Mouse (Mus musculus) hematopoietic stem cell, adult 5-6 weeks (primary cell): ENCODE measurements at regions not wholly inside any gene's neighbourhood (a gene's known extent, or its start where the extent isn't known, plus 50 kb on each side); places are given as distances from the start of the nearest gene placed in this dataset.

ENCODE experiments used
- ATAC-seq, 2 experiments: fragments of 125-278 bp in 1 of 2; replicated peaks in 1 of 2; 2 replicates each; pipeline ENCODE4 v1.8.0; 2016 to 2017; ENCODE audit warnings: inconsistent platforms in 2 of 2, mild to moderate bottlenecking in 2 of 2, moderate number of reproducible peaks in 2 of 2, low read depth in 1 of 2, moderate TSS enrichment in 1 of 2; ENCODE audit not compliant: low FRiP score in 2 of 2, poor library complexity in 2 of 2, severe bottlenecking in 2 of 2, insufficient read depth in 1 of 2, low TSS enrichment in 1 of 2

DNA sequence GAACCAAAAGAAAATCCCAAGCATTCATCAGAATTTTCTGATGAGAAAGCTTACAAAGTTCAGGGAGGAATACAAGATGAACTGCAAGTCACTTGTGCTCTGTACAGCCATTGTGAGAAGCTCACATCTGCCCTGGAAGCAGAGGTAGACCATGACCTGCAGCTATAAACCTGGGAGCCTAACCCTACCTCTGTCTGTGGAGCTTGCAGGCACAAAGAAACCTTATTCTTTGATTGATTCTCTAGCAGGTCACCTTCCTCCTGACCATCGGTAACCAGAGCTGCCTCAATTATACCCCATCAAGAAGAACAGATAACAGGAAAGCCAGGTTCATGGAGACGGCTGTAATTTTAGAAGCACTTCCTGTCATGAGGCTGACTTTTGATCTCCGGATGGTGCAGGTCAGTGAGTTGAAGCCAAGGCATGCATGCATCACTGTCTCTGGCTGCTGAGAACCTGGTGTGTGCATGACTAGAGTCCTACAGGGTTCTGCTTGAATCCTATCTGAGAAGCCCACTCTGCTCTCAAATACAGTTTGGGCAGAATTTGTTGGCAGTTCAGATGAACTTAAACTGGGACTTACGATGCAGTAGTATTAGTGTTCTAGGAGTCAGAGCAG is 369.8 kb downstream of the Sox11 start:
- no peak for ATAC-seq

DNA sequence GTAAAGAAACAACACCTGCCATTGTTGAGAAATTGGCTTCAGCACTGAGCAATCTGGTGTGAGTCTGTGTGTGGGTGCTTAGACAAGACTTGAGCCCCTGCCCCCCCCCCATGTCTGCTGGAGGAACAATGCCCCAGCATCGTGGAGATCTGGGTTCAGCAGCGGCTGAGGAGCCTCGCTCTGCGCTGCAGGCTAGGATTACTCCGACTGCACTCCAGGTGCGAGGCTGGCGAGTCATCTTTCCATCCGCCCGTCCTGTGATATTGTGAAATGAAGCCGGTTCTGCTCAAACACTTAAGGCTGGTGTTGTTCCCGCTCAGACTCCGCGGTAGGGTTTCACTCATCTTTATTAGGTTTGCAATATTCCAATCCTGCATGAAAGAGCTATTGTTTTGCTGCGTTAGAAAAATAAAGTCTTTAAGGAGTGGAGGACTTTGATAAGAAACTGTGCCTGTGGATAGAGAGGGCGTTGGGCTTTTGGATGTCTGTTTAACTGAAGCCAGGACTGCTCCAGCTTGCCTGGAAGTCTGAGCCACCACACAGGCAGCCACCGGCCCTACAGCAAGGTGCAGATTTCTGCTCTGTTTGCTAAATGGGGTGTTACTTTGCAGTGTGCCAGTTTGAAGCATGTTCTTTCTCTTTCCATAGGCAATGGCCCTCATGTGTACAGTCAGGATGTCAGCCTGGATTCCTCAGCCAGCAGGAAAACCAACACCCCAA is 375.2 kb downstream of the Sox11 start:
- no peak for ATAC-seq

DNA sequence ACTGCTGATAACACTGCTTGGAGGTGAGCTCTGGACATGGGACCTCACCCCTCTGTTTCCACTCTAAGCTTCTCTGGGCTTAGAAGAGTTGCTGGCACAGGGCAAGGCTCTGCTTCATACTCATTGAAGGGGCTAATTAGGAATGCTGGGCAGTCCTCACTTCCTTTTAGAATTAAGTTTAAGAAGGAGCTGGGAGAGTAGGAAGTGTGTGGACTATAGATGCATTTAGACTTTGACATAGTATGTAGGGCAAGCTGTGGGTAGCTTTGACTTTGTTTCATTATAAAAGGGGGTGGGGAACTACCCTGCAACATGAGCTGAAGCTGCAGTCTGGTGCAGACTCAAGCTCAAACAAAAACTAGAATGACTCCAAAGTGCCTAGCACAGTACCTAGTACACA is 378.5 kb downstream of the Sox11 start:
- no peak for ATAC-seq

DNA sequence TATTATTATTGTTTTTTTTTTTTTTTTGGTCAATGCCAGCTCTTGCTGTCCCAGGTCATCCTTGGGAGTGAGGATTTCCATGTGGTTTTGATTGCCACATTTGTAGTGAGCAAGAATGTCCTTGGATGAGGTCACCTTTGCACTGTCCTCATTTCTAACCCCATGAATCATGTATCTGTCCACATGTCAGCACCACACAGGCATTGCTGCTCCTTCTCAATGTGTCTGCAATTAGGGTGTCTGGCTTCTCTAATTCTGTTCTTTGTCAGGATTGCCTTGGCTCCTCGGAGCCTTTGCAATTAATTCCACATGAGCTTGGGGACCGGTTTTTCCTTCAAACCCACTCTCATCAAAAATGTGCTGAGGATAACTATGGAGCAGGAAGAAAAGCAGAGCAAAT is 402.5 kb downstream of the Sox11 start:
- no peak for ATAC-seq

DNA sequence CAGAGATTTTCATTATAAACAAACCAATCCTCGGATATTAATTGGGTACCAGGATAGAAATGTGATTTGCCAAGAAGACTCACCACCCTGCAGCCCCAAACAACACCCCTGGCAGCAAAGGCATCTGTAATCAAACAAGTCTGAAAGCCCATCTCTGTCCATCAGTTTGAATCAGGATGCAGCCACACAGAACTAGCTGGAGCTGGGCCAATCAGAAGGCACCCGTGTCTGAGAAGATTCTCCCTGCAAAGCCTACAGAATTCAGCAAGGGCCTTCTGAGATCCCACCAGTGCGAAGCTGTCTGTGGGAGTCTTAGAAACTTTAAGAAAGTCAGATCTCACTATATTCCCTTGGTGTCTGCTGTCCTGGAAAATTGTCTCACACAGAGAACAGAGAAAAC is 404.5 kb downstream of the Sox11 start:
- ATAC-seq = no peak

DNA sequence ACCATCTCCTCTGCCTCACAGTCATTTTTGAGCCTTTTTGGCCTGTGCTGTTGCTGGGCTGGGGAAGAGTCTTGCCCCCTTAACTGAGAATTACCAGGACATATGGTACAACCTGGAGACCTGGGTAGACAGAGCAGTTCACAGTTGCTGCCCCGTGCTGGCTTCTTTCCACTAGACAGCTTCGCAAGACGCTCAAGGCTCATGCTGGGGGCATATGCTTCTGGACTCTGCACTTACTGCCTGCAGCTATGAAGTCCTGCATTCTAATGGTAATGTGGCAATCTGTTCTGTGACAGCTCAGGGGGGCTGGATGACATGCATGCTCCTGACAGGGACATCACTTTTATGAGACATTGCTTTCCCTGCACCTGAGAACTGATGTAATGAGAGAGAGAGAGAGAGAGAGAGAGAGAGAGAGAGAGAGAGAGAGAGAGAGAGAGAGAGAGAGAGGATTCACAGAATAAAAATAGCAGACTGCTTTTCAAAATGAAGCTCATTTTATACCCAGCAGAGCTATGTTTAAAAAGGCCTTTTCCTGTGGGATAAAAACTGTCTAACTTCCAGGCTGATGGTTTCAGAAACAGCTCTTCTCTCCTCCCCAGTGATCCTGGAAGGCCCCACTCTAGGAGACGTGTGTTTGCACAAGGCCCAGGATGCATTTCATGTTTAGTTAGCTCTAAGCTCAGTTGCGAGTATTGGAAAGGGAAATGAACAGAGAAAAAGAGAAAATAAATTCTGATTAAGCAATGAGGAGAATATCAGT is 405.5 kb downstream of the Sox11 start:
- ATAC-seq = no peak

DNA sequence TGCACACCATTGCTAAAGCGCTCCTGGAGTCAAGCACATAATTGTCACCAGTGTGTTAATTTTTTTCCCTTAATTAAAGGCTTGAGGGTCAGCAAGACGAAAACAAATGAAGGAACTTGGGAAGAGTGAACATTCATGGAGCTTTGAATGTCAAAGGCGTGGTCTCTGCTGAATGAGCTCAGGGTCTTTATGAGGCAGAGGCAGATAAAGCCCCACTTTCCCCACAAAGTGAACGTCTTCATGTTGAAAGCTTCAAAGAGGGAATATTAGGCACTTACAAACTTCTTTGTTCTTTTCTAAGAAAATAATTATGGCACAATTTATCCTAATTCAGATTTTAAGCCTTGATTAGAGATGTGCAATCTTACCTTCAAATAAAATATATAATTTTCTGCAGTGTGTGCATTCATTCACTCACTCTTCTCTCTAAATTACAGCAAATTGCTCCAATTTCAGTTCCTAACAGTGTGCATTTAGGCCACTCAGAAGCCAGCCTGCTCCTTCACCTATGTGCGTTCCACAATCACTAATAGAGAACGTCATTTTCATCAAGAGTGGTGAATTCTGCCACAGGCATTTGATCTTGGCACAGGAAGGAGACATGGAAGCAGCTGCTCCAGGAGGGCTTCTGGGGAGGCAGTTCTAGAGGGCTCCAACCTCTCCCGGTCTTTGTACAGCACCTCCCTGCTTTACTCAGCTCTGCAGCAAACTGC is 412.1 kb downstream of the Sox11 start:
- ATAC-seq = no peak

DNA sequence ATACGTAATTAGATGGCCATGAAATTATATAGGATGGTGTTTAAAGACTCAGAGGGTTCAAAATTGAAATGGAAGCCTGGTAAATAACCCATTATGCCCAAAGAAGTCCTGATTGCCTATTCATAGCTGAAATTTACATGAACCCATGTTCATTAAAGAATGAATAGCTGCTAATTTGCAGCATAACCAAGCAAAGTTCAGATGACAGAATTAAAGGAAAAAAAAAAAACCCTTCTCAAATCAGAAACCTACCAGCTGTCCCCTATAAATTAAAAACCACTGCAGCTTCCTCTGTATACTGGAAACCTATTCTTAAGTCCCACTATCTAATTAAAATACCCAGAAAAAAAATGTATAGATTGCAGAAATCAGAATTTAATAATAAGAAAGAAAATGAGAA is 436.2 kb downstream of the Sox11 start:
- no peak for ATAC-seq

DNA sequence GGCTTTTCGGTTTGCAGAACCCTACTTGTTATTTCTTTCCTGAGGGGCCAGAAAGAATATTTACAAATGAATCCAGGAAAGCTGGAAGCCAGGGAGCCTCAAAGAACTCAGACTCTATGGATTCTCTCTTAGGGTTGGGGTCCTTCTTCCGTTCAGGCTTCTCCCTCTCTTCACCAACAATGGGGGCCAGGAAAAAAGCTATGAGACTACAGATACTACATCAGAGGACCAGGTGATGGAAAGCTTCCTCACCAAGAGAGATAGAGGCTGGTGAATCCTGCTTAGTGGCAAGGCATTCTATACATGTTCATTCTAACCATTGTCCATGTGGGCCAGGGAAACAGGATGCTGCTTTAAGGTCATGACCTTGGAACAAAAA is 434.9 kb downstream of the Cmpk2 start:
- ATAC-seq = no peak

DNA sequence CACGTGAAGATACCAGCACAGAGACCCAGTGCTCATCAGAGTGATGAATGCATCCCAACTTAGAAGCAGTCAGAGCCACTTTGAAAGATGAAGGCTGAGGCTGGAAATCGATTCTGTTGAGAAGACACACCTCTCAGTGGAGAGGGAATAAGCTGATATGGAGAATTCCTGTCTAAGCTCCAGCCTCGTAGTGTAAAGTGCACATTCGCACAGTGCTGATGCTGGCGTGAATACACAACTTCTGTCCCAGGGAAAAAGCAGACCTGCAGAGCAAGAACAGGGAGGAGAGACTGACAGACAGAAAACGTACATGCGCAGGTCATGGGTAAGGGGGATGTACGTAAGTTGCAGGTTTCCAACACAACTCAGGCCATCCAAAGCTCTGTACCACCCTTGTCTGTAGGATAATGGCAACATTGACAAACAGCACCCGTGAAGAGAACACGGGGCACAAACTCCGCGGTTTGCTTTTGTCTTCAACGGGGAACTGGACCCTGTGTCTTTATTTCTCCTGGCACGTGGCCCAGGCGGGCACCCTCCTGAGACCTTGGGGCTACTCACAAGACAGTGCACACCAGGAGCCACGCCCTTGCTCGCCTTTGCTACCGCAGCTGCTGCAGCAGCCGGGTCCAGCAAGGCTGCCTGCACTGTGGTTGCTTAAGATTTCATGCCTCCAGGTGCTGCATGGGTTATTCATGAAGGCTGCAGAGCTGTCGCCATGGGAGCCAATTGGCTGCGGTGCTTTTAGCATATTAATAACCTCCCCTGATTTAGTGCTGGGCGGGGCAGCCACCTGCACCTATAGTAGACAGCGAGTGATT is 434.3 kb downstream of the Cmpk2 start:
- no peak for ATAC-seq

DNA sequence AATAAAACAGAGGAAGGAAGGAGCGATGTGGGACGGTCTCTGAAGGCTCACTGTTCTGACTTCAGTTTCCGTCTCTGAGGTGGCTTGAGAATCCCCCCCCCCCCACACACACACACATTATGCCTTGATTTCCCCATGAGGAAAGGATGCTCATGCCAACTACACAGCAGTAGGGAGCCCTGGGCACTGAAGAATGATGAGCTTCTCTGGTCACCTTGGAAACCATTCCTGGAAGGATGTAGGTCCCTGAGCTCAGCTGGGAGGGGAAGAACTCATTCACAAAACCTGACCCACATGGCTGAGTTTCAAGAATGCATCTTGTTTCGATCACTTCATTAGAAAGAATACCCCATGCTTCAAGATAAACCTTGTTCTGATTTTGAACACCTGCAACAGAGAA is 422.2 kb downstream of the Cmpk2 start:
- ATAC-seq = no peak

DNA sequence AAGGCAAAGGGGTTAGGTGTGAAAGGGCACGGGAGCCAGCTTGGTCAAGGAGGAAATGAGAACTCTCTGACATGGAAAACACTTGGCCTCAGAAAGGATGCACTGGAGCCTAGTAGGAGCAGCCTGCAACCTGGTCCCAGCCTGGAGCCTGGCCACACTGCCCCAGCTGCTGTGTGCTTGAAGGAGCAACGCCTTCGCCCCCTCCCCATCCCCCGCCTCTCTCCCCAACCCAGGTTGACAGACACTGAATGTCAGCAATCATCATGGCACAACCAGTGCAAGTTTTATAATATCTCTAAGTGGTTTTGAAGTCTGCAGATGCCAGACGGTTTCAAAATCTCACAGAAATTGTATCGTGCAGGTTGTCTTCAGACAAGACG is 417.6 kb downstream of the Cmpk2 start:
- no peak for ATAC-seq

DNA sequence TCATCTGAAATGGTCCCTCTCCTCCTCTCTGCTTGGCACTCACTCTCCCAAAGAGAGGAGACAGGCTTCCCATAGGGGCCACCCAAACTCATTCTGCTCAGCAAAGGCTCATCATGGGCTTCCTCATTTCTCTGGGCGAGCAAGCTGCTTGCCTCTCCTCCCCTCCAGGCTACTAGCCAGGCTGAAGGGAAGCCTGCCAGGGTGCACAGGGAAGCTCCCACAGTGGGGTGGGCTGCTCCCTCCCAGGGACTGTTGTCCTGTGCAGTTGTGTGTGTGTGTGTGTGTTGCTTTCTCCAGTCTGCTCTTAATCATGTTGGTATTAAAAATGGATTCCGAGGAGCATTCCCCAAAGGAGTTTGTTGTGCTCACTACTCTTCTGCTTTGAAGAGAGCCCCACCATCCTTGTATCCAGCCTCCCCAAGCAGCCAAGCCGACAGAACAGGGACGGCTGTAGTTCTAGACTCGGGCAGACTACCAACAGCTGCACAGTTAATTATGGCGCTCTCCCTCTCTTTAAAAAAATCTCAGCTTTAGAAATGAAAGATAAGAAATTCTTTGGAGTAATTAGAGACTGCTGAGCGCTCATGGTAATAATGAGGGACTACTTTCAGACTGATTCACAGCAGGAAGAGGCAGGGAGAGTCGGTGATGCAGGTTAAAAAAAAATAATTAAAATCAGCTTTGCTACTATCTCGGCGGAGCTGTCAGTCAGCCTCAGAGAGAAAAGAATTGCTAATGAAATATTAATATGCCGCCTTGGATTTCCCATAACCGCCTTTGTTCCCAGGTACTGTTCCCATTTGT is 417.0 kb downstream of the Cmpk2 start:
- no peak for ATAC-seq

DNA sequence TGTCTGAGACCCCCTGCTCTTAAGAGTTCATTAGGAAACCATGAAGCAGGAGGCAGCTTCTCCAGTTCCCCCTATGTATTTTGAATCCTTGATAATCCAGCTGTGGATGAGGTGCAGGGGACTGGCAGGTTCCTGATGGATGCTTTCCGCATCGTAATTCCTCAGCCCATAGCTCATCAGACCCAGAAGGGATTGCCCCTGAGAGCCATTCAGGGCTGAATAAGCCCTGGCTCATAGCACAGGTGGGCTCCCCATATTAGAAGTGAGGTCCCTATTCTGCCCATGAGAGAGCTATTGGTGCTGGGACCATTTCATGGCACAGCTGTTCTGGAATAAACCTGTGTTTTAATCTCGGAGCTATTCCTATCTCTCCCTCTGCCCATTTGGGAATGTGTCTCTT is 416.1 kb downstream of the Cmpk2 start:
- no peak for ATAC-seq

DNA sequence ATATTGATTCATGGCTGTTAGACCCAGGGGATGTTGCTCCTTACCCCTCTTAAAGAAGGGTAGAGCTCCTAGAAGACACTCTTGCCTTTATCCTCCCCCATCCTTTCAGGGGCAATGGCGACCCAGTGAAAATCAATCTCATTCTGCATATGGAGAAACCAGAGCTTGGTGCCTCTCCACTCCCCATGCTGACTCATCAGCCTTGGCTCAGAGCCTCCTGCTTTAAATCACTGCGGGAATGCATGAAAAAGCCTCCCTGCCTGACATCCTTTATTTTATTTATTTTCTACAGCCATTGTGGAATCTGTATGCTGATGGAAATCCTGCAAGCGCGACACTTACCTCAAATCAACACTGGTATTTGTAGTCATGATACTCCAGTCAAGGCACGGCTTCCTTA is 415.2 kb downstream of the Cmpk2 start:
- no peak for ATAC-seq

DNA sequence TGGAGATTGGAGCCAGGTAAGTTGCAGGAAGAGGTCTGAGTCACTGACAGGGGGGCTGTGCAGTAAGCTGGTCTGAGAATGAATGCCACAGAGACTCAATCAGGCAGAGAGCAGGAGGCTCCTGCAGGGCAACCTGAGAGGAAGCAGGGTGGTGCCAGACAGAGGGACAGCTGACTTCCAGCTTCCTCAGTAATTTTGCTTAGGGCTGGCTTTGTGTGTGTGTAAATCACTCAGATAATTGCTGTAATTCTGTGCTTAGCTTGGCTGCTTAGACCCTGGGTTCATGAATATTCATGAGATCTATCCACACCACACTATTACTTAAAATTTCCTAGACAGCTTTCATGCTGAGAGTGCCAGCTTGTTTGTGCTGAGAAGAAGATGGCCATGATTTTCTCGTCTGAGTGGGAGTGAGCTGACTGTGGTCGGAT is 408.7 kb downstream of the Cmpk2 start:
- ATAC-seq = no peak

DNA sequence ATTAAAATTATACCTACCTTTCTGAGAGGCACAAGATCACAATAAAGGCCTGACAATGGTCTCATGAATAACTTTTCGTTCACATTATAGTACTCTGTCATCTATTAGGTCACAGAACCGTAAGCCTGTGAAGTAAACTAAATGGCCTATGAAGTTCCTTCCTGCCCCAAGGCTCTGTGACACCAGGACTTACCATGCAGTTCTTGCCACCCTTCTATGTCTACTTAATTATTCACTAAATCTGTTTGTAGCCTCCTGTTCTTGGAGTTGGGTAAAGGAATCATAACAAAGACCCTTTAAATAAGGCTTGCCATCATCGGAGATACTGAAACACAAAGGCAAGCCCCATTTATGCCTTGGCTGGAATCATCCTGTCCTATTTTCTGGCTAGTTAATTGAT is 408.3 kb downstream of the Cmpk2 start:
- ATAC-seq = no peak
